Comparison of ENCODE assay signal across 8 mouse cellular contexts in the genomic region with DNA sequence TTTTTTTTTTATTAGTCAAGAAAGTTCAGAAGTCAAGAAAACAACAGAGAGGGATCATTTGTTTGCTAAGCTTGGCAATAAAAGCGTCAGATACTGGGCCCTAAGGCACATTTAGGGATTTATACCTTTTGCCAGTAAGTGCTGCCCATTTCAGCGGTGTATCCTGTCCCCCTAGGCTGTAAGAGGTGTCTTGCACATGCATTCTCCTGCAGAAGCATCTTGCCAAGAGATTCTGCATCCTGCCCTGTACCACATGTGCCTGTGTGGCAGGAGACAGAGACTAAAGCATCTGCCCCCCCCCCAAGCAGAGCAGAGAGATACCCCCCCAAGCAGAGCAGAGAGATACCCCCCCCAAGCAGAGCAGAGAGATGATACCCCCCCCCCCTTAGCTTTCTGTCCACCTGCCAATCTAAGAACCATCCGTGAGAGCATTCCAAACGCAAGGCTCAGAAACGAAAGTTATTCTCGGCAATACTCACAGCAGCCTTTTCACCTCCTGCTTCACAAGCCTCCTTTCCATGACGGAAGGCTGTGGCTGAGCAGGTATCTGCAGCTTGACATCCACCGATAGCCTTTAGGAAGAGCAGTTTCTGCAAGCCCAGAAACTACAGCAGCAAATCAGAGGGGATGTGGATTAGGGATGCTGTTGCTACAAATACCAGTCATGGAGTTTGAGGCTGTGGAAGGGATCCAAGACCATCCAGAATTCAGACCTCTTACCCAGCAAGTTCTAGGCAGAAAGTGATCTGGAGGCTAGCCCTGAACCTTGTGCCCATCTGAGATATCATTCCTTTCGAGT. TPM values are rescaled to one million over a fixed set of nuclear protein-coding genes. Genes with fewer than 3 reads are reported as not detected.
DNase-seq lines count a peak whose midpoint lies in the region; ATAC-seq and TF ChIP-seq lines count a peak whose summit lies in the region.

Gene D630023F18Rik, minus strand, starts transcription at position 641 of the 799 bp plus-strand sequence.

- 17% methylated on average over 9 of the region's 9 CpGs for WGBS in lung, embryonic 15.5 days

- no peaks in the 10 kb centered on the region for H3K36me3 ChIP-seq in lung, embryonic 15.5 days

- no peak within 1 kb of the TSS for H3K4me3 ChIP-seq in lung, embryonic 15.5 days
- peak within 1 kb of the TSS; percentile 63 for H3K4me3 ChIP-seq in layer of hippocampus, adult 2 months

- H3K9me3 ChIP-seq in lung, embryonic 15.5 days, result no peaks in the 10 kb centered on the region

- DNase-seq in cerebellum, postnatal 14 days, result peak; percentile 42 to 59
- no peak for DNase-seq in cerebellum, postnatal 4 days (ENCODE audit: low spot score in 2 of 2)
- no peak for DNase-seq in lung, postnatal 36 days
- DNase-seq in layer of hippocampus, adult 2 months (ENCODE audit: low spot score in 2 of 2), result peak; percentile 37 to 58
- DNase-seq in retina, postnatal 1 day, result peak; percentile 48
- no peak for DNase-seq in testis, postnatal 10 days (ENCODE audit: low spot score)
- no peak for DNase-seq in spleen, adult 18-20 months

- peak within 1 kb of the TSS; percentile 23; the same call in 1 of the 2 replicates for H3K4me2 ChIP-seq in lung, embryonic 15.5 days

- no peak for TF ChIP-seq CTCF in layer of hippocampus, adult 2 months (conservative IDR thresholded peaks at IDR 0.05)

- ATAC-seq in lung, embryonic 15.5 days (ENCODE audit: borderline replicate concordance, extremely low read depth, low FRiP score, low TSS enrichment), result no peak

- no peak within 1 kb of the TSS for H3K27ac ChIP-seq in lung, embryonic 15.5 days
- H3K27ac ChIP-seq in layer of hippocampus, adult 2 months, result no peak within 1 kb of the TSS

- H3K27me3 ChIP-seq in lung, embryonic 15.5 days, result no peaks in the 10 kb centered on the region

- no peaks in the 10 kb centered on the region for H3K4me1 ChIP-seq in lung, embryonic 15.5 days

- H3K9ac ChIP-seq in lung, embryonic 15.5 days, result no peak within 1 kb of the TSS

RNA-seq across cellular contexts. Expression of gene D630023F18Rik, which starts in this region (rescaled TPM):
- polyA plus RNA-seq in lung, embryonic 15.5 days (2015; fragmentation: Nextera tagmentation; extraction: Ambion mirVana), result 0.20 and 0.27 TPM in 2 replicates
- 1 to 10 TPM; 8.4 to 8.8 TPM for total RNA-seq in layer of hippocampus, adult 2 months (2021)

Comparison
In these comparisons a context has a peak if more than half of its experiments do, and no peak if none do; other contexts are left out.
1. DNase-seq: peak in cerebellum, postnatal 14 days (2 of 2), layer of hippocampus, adult 2 months (2 of 2) and retina, postnatal 1 day (single experiment); none in cerebellum, postnatal 4 days (0 of 2), lung, postnatal 36 days (single experiment), testis, postnatal 10 days (single experiment) and spleen, adult 18-20 months (0 of 2).